Mouse (Mus musculus) thymus, adult 18-20 months (tissue): ENCODE results near the gene Gm5244.

Experiments used
- DNase-seq, 2 experiments: peaks; one replicate each; pipeline ENCODE4 v3.0.0; 2022; ENCODE audit warnings: mixed read lengths in 2 of 2

The Gm5244 gene

DNA sequence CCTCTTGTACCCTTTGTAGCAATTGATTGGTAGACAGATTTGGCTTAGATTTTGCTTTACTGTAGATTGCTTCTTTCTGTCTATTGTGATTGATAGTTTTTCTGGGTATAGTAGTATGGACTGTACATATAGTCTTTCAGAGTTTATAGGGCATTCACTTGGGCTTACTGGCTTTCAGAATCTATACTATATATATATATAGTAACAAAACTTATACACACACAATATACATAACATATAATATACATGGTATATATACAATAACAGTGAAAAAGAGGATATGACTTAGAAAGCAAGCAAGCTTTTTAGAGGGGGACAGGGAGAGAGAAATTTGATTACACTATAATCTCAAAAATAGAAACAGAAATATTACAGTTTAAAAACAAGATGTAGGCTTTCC is at the start of gene Gm5244:
Gene Gm5244 (plus strand): TSS at position 301 of the 400 bp plus-strand sequence.
- DNase-seq = no peak

DNA sequence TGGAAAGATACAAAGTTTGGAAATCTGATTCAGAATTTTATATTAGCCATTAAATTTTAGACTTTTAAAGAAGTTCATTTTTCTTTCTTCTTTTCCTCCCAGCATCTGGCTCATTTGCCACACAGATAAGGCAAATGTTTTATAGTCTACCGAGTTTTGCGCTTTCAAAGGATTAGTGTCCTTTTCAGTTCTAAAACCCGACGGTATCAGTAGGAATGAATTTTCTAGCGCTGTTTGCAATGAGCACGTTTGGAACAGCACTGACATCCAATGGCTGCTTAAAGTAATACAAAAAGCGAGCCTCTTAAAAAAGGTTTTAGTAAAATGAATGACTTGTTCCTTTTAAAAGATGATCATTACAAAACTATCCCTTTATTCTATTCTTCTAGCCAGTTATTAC is 49.4 kb upstream of the Gm5244 start:
- no peak for DNase-seq

DNA sequence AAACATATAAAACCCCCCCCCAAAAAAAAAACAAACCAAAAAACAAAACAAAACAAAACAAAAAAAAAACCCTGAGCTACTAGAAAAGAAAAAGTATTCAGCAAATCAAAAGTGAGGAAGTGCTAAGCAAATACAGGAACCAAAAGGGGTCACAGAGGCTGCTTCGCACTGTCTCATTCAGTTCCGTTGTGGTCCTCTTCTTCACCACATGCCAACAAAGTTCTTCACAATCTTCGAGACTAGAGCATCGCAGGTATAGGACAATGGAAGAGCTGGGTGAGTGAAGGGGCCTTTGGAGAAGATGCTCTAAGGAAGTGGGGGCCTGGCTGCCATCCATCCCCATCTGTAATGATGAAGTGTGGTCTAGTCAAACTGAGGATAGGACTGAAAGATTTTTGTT is 48.1 kb upstream of the Gm5244 start:
- peak in 1 of 2 experiments; percentile 38 for DNase-seq

DNA sequence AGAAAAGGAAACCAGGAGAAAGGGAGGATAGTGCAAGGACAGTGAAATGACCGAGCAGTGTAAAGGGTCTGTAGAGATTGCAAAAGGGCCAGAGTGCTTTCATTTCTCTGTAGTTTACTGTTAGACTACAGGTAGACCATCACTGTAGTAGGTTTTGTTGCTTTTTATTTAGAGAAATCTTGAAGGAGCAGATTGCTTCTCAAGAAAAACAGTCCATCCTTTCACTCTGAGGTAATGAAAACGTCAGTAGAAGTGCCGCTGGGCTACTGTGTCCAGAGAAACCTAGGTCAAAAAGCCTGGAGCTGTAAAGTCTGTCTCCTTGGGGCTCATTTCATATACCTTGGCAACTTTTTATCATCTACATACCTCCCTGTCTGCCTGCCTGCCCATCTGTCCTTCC is 47.4 kb upstream of the Gm5244 start:
- no peak for DNase-seq

DNA sequence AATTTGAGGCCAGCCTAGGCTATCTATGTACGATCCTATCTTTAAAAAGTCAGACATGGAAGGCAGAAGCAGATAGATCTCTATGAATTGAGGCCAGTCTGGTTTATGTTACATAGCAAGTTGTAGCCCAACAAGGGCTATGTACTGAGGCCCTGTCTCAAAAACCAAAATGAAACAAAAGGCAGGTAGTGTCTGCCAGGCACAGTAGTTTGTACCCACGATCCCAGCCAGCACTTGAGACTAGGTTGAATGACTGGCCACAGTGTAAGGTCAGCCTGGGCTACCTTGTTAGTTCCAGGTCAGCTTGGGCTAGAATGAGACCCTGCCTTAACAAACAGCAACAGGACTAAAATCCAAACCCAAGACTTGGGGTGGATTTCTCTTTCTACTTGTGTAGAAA is 45.9 kb upstream of the Gm5244 start:
- no peak for DNase-seq

DNA sequence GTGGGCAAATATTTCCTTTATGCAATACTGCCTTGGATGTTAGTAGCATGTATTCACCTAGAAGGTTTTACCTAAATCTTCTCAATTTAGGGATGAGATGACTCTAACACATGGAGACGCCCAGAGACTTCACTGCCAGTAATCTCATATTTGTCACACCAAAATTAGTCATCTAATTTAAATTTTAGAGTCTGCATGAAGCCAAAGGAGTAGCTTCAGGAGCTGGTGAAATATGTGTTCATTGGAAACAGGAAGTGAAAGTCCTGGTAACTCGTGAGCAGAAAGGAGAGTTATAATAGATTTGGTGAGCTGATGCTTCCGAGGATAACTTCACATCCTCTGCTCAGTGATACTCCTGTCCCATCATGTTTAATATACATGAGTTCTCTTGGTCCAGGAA is 45.4 kb upstream of the Gm5244 start:
- DNase-seq = no peak

DNA sequence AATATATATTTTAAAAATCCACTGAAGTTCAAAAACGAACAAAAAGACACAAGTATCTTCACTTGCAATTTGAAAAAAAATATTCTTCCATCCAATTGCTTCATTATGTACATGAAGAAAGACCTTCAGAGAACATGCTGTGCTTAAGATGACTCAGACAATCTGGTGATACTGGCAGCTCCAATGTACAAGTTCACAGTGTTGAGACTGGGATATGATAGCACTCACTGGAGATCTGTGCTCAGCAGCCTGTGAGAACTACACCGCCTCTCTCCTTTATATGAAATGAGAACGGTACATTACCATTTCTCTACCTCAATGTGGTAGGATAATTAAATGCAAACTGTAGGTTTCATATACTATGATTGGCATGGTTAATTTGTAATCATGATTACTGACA is 43.7 kb upstream of the Gm5244 start:
- no peak for DNase-seq

DNA sequence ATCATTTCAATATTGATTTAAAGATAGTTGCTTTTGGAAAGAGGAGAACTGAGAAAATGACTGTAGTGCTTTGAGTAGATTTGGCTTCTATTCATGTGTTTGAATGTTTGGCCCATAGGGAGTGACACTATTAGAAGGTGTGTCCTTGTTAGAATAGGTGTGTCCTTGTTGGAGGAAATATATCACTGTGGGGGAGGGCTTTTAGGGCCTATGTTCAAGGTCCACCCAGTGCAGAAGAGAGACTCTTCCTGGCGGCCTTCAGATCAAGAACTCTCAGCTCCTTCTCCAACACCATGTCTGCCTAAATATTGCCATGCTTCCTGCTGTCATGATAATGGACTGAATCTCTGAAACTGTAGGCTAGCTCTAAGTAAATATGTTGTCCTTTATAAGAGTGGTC is 42.2 kb upstream of the Gm5244 start:
- no peak for DNase-seq

DNA sequence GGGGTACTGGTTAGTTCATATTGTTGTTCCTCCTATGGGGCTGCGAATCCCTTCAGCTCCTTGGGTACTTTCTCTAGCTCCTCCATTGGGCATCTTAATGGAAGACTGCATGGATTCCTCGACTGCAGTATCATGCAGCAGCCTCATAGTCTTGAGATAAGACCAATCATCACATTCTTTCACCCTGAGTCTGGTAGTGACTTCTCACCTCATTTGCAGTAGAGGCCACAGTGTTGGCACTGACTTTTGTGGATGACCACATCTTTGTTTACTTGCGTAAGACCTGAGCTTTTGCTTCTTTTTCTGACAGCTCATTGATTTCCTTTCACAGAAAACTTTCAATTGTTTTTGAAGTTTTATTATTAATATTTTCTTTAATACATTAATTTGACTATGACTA is 40.8 kb upstream of the Gm5244 start:
- DNase-seq = no peak

DNA sequence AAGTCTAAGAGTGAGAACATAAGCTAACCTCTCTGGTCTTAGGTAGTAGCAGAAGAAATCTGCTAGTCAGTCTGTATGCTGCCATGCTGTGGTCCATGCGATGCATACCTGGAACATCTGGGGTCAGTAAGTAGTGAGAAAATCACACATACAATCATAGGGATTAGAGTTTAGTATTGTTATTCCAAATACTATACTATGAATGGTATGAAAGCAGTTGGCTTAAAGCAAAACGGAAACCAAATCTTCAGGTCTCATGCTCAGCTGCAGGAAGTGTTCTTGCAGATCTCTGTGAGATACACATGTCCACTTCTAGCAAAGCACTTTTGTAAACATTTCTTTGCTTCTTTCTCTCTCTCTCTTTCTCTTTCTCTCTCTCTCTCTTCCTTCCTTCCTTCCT is 40.3 kb upstream of the Gm5244 start:
- DNase-seq = no peak

DNA sequence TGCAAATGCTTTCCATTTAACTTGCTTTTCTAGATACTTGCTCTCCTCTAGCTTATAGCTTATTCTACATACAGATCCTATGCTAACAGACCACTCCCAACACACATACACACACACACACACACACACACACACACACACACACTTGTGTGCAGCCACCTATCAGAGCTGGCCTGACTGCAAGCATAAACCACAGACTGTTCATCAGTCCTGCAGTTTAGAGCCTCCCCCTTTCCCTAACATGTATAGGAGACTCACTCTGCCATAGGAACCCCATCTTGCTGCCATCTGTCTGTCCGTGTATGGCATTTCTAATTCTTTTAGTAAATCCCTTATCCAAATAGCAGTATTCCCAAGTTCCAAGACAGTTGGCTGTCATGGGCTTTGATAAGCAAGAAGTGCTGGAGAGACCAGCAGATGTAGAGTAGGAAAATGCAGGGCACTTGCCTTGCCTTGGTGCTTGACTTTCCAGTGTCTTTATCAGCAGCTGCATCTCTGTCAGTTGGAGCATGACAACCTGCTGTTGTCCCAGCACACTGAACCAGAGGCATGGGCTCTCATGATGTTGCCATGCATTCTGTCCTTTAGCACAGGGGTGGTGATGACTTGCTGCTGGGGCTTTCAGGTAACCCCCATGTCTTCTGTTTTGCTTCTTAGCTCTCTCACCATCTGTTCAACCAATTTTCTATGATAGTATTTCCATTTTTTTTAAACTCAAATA is 33.7 kb upstream of the Gm5244 start:
- DNase-seq = no peak

DNA sequence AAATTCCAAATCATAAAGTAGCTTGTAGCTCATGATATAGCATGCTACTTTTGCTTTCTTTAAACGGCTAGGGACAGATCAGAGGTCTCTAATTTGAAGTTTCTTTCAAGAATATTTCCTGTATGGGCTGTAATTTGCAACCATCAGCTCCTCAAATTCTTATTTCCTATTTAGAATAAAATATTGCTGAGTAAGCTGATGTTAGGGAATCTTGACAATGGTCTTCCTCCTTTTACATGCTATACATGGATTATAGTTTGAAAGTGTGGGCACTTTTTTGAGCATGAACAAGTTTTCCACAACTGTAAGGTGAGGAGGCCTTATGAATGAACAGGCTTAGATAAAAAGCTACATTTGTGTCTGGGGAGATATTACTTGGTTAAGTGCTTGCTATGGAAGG is 32.6 kb upstream of the Gm5244 start:
- no peak for DNase-seq

DNA sequence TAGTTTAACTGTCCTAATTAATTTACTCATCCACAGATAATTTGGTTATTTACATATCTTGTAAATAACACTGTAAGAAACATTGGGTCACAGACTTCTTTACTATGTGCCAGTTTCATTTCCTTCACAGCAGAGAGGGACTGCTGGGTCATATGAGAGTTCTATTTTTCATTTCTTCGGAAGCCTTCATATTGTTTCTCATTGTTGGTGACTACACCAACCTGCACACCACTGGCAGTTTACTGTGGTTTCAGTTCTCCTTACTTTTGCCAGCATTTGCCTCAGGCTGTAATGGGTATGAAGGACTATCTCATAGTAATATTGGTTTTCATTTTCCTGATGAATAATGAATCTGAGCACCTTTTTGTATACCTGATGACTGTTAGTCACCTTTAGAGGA is 28.0 kb upstream of the Gm5244 start:
- DNase-seq = no peak

DNA sequence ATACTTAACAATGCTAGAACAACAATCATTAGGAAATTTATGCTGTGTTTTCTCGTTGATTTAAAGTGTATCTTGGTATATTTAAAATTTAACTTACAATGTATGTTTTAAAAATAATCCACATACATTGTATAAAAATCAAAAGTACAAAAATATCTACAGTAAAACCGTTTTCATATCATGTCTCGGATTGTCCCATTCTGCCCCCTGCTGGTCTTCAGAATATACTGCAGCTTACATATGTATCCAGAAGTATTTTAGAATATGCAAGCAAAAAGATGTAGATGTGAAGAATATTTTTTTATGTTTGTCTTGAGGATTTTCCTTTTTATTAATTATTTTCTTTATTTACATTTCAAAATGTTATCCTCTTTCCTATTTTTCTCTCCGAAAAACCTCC is 26.1 kb upstream of the Gm5244 start:
- no peak for DNase-seq

DNA sequence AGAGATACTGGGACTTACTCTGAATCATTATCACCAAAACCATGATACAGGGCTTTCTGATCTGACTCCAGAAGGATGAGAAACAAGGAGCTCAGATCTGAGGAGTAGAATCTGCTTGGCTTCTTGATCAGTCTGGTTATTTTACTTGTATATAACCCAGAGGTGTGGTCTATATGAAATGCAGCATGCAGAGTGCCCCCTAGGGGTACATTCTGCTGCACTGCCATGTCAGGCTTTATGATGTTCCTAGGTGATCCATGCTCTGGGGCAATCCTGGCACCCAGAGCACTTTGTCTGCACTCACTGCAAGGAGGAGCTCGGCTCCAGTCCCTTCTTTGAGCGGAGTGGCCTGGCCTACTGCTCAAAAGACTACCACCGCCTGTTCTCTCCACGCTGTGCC is 21.9 kb upstream of the Gm5244 start:
- peak in 1 of 2 experiments; percentile 17 for DNase-seq

DNA sequence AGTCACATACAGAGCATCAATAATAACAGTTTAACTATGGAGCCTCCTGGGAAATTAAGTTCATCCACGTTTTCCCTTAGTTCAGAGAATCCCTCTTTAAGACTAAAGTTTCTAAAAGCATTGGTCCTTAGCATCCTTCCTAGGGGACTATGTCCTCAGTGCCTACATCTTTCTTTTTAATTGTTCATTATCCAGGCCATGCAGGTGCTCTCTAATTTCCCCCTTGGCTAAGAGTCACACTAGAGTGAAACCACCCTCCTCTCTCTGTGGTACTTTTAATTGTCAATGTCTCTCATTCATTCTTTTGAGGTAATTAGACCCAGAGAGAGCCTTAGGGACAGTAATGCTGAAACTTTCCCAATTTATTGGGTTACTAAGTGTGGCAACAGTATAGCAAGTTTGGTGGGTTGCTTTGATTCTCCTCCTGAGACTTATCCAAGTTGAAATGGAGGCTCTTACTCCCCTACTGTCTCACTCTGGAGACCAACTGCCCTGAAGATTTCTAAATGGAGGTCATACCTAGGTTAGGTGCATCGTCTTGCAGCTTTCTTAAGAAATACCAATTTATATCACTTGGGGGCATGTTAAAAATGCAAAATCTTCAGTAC is 15.6 kb upstream of the Gm5244 start:
- DNase-seq = no peak

DNA sequence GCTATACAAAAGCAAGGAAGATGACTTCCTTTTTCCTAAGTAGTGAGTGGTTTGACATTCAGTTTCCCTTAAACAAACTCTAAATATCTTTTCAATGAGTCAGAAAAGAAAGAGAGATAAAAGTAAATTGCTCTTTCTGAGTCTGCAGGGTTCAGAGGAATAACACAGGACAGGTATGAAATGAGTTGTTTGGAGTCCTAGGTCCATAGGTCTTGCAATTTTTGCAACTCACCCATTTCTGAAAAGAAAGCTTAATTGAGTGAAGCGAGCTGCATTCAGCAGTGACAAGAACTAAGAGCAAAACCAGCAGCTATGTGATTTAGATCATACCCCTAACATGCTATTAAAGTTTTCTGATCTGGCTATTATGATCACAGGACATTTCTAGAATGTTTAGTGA is 14.9 kb upstream of the Gm5244 start:
- no peak for DNase-seq

DNA sequence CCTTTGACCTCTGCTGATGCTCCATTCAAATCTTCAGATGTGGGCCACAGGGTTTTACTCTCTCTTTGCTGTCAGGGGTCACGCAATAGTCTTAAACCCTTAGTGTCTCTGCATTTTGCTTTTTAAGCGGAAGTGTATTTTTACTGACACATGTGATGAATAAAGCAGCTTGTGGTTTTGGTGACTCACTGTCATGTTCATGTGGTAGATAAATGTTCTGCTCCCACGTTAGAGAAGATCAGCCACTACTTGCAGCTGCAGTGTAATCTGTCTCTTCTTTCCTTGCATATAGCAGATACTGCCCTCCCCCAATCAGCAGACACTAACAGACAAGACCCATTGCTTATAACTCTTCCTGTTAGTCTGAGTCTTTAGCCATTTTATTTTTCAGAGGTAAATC is 12.9 kb upstream of the Gm5244 start:
- peak in 1 of 2 experiments; percentile 25 for DNase-seq

DNA sequence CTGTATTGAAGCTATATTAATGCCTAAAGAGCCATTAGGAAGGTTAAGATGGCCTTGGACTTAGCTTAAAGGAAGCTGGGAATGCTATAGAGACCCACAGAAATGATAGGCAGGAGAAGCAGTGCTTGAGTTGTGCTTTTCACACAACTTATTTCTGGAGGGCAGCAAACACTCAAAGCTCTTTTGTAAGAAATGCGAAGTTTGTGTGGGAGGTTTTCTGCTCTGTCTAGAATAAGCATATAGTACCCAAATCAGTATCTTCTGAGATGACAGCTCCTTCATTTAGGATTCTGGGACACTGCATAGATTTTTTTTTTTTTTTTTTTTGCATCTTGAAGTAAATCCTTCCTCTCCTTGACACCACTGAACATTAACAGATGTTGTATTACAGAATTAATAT is 8.0 kb upstream of the Gm5244 start:
- no peak for DNase-seq

DNA sequence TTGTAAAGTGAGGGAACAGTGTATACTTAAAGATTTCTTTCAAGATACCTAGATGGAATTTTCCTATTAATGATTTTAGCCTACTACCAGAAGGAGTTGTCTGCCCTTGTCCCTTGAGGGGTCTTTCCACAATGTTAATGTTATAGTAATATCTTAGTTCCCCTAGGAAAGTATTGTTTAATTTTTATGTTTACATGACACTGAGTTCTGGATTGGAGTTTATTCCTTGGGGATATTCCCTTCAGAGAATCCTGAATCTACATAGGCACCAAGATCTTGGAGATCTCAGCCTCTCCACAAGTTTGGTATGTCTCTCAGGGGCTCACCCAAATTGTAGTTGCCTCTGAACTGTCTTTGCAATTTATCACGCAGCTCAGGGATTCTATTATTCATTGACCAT is 10.5 kb downstream of the Gm5244 start, which contains the start of gene Olfr1444:
Gene Olfr1444 (plus strand): TSS at position 301 of the 400 bp plus-strand sequence.
- no peak for DNase-seq

DNA sequence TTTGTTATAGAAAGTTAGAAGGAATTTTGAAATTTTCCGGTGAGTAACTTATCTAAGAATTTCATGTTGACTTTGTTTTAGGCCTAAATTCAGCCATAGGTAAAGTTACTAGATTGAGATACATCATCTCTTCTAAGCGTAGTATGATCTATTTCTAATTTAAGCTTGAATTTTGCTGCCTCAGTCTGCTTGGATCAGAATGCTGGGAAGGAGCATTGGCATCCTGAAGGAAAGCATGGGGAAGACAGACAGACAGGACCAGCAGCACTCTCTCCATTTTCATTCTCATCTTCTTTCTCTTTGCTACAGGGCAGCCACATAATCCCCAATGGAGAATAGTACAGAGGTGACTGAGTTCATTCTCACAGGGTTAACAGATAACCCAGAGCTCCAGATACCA is 37.1 kb downstream of the Gm5244 start, which contains the start of gene Olfr1445:
Gene Olfr1445 (plus strand): TSS at position 301 of the 400 bp plus-strand sequence.
- DNase-seq = no peak

DNA sequence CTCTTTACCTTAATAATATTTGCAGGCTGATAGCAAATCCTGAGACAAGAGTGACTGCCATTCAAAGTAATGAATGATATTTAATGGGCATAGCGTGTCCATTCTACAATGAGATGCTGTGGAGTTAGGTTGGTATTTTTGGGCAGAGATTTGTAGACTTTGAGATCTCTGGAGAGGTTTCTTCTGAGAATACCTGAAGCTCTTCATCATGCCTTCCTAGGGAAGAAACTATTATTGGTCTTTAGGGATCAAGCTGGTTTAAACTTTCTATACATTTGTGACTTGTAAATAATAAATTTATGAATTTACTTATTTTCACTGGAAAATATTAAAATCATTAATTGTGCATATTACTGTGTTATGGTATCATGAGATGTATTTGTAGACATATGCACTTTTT is 46.9 kb downstream of the Gm5244 start, which contains the start of gene Olfr1446:
Gene Olfr1446 (minus strand): TSS at position 101 of the 400 bp plus-strand sequence.
- DNase-seq = no peak
